Mouse (Mus musculus) fibroblast of lung, adult 2 months (primary cell): Measurements from ENCODE around the gene Srsy.
"Not testable (repeated sequence)": the region's sequence is repeated elsewhere in the genome, so short reads cannot be mapped to it uniquely, and the experiment has no call there.

Source experiments
- DNase-seq: peaks from one replicate; pipeline ENCODE4 v3.0.0-alpha.2; 2011; ENCODE audit warnings: low read depth

Gene Srsy

DNA sequence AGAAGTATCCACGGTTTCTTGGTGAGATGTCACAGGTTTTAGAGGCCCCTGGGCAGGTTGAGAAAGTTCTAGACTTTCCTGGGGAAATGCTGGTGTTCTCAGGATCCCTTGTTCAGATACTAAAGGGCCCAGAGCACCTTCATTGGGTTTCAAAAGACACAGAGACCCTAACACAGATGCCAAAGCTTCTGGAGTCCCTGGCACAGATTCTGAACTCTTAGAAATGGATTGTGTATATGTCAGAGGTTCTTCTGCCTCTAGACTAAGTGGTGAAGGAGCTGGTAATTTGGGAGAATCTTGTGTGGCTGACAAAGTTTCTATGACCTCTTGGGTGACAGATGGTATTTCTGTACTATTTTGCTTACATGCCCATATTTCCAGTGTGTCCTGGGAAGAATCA lies at the start of gene Srsy:
Srsy (minus strand) TSS at position 101 of the 400 bp plus-strand sequence.
- DNase-seq = not testable (repeated sequence)
